Mouse (Mus musculus) embryo, embryonic 9.5 days (tissue): Measurements from ENCODE around the gene Tmem203.

ENCODE experiments used
- DNase-seq: peaks from one replicate; pipeline ENCODE4 v3.0.0-alpha.2; 2017; ENCODE audit errors: extremely low spot score

The Tmem203 gene

DNA sequence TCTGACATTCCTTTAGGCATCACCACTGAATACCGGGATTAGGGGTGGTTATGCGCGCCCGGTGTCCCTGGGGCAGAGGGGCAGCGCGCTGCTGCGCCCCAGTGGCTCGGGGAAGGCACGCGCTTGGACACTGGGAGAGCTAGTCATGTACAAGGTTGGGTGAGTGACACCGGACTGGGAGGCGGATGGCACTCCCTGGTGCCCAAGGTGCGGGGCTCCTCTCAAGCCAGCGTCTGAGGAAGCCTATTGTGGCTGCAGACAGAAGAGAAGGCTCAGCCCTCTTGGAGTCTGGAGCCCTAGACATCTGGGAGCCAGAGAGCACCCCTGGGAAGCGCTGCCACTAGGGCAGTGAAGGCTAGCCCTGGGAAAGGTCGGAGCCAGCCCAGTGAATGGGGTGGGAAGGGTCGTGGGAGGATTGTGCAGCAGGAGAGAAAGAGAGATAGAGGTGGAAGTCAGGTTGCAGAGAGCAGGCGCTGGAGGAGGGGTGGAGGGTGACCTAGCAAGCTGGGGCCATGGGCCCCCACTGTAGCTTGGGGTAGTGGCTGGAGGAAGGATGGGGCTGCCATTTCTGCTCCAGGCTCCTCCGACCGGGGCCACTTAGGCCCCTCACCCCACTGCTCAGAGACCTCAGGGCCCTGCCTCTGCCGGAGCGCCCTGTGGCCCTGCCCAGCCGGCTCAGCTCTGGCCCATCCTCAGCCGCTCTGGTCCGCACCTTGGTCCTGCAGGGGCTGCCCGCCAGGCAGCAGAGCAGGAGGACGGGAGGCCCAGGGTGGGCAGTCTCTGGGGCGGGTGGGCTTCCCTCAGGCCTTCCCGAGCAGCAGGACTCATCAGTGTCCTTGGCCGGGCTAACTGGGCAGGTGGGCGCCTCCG lies 36.2 kb downstream of the Tmem203 start:
- DNase-seq, result no peak

DNA sequence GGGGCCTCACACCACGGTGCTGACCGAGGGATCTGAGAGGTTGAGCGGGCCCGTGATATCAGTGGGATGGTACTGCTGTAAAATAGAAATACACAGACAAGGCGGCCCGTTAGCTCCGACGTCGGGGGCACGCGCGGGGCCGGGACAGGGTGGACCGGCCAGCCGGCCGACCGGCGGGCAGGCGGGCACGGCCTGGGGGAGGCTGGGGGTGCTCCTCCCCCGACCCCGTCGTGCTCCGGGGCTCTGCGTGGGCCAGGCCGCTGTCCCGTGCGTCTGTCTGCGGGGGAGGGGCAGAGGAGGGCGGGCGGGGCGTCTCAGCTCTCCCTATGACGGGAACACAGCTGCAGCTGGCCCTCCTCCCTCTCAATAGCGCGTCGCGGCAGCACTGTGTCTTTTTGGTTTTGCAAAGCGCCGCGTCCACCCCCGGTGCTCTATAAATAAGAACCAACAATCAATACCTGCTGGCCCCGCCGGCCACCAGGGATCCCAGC lies 36.9 kb downstream of the Tmem203 start:
- no peak for DNase-seq

DNA sequence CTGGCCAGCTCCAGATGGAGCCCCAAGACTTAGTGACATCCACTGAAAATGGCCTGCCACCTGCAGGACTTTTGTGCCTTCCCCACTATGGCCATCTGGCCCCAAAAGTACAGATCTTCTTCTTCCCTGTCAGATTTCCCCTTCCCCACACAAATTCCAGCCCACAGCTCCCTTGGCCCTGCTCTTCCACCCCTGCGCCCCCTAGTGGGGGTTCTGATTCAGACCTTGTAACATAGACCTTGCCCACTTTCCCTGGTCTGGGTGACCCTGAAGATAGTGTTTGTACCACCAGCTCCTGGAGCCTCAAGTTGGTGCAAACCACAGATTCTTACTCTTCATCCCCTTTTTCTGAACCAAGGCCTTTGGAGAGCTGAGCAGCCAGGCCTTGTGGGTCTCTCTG lies 37.6 kb downstream of the Tmem203 start:
- DNase-seq, result peak; percentile 81

- DNase-seq, result no peak
Measured at GRCm38 (mm10) chr2:25293706-25294105, 38.5 kb downstream of the Tmem203 start.

DNA sequence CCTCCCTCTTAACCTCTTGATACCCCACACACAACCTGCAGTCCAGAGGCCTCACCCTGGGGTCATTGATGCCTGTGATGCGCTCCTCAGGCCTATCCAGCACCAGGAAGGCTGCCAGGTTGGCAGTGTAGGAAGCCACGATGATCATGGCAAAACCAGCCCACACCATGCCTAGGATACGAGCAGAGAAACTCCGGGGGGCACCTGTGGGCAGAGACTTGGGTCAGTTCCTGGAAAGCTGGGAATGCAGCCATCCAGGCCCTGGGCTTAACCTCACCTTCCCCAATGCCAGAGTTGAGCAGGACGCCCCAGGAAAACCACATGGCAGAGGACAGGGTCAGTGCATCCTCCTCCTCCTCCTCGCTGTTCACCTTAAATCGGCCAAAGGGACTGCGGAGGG lies 41.9 kb downstream of the Tmem203 start:
- DNase-seq, result no peak

DNA sequence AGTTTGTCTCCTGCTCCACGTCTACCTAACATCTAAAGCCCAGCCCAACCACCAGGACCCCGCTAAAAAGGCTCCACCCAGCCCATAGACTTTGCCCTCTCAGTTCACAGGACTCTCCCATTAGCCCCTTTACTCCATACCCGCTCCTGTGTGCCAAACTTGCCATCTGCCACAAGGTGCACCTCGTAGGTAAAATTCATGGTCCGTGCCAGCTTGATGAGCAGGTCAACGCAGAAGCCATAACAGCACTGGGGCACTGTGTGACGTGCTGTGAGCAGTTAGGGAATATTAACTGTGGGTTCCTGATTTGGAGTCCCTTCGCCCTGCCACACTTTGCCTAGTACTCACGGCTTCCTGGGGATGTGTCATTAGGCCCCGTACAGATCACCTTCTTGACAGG lies 42.8 kb downstream of the Tmem203 start:
- no peak for DNase-seq

DNA sequence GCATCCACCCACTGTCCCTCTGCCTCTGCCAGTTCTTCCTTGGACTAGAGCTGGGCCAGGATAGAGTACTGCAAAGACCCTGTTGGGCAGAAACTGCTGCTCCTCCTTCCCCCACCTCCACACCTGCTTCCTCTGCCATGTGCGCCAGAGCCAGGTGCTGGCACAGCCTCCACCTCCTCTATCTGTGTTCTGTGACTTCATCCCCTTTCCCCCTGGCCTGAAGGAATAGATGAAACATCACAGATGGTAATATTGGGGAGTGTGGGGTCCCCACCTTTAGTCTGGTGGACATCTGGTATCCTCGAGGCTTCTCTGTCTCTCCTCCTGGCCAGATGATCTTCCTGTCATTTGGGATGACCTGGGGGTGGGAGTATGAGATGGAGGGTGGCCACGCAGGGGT lies 48.2 kb downstream of the Tmem203 start:
- no peak for DNase-seq

GRCm38 (mm10) chr2:25303931-25304656 lies 48.9 kb downstream of the Tmem203 start:
- no peak for DNase-seq

DNA sequence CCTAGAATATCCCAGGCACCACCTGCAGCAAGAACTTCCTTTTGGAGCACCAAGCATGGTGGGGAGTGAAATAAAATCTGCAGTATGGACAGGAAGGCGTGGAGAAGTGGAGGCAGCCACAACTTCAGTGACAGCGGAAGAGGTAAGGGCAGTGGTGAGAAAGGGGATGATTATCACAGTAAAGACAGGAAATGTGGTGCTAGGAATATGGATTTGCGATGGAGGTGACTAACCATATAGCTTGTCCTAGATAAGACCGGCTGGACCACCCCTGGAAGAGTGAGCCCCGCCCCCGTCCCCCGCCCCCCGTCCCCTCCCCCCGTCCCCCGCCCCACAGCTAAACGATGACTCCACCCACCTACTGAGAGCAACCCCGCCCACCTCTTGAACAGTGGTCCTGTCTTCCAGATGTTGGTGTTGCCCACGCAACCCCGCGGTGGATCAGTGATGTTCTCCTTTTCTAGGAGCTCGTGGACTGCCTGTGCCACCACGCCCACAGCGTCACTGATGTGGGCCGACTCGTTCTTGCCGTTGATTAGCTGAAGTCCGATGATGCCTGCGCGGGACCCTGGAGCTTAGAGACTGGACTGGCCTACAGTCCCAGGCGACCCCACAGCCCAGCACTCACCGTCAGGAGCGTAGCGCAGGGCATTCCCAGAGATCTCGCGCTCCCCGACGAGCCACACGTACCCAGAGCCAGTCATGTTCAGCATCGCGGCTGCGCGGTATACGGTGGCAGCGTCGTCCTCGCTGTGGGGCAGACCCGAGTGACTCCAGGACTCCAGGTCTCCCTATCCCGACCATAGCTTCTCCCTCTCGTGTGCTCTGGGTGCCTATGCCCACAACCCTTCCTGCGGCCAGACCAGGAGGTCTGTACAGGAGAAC lies 49.7 kb downstream of the Tmem203 start:
- DNase-seq, result peak; percentile 62
